Mouse (Mus musculus) hematopoietic stem cell, adult 5-6 weeks (primary cell): Measurements from ENCODE around the gene Phf7. TPM values are rescaled to one million over a fixed set of nuclear protein-coding genes. Genes with fewer than 3 reads are reported as not detected.

Experiments
- total RNA-seq: library from RNA; stranded (forward); fragments of 172-1452, 232-1000 nt; gene quantifications from 2 replicates; pipeline ENCODE4 v1.2.3, GENCODE M21; 2017

Gene Phf7
- total RNA-seq, 1 experiment from 2014 or later: 14.6 TPM

Other genes starting within 250 kb of the Phf7 start
- gene Glt8d1, start 249.9 kb downstream of the Phf7 start, total RNA-seq: 30.1 and 44.4 TPM in 2 replicates
- gene Spcs1, start 249.6 kb downstream of the Phf7 start, total RNA-seq: 68.9 and 103 TPM in 2 replicates
- gene Pbrm1, start 232.2 kb downstream of the Phf7 start, total RNA-seq: 80.7 and 82.2 TPM in 2 replicates
- 347 and 449 TPM in 2 replicates for gene Gnl3, start 232.2 kb downstream of the Phf7 start, total RNA-seq
- gene Smim4, start 122.4 kb downstream of the Phf7 start, total RNA-seq: 52.8 and 60.0 TPM in 2 replicates
- gene Nt5dc2, start 120.3 kb downstream of the Phf7 start, total RNA-seq: 54.5 and 57.9 TPM in 2 replicates
- 0.25 TPM in 1 of 2 replicates, not detected in the other for gene Stab1, start 82.7 kb downstream of the Phf7 start, total RNA-seq
- not detected in 2 replicates for gene Tnnc1, start 43.0 kb downstream of the Phf7 start, total RNA-seq
- 101 and 126 TPM in 2 replicates for gene Nisch, start 34.4 kb downstream of the Phf7 start, total RNA-seq
- gene Sema3g, start 33.5 kb downstream of the Phf7 start, total RNA-seq: 0.06 and 0.20 TPM in 2 replicates
- 58.2 and 72.6 TPM in 2 replicates for gene Bap1, start 133 bp upstream of the Phf7 start, total RNA-seq
- 1.1 and 1.9 TPM in 2 replicates for gene Dnah1, start 72.6 kb upstream of the Phf7 start, total RNA-seq
- 61.8 and 79.4 TPM in 2 replicates for gene Capn7, start 85.3 kb upstream of the Phf7 start, total RNA-seq
- gene Sh3bp5, start 184.8 kb upstream of the Phf7 start, total RNA-seq: 14.3 and 15.9 TPM in 2 replicates
- 16.8 and 18.8 TPM in 2 replicates for gene Eaf1, start 243.1 kb upstream of the Phf7 start, total RNA-seq
- gene Mettl6, start 243.7 kb upstream of the Phf7 start, total RNA-seq: 45.1 and 49.8 TPM in 2 replicates